Mouse (Mus musculus) intestine, embryonic 14.5 days (tissue): Measurements from ENCODE around the gene Rbfox1. TPM values are rescaled to one million over a fixed set of nuclear protein-coding genes. Genes with fewer than 3 reads are reported as not detected.

Experiments used
- ATAC-seq: fragments of 200-750 bp; cut with Nextera tagmentation; replicated peaks from 2 replicates; pipeline ENCODE4 v1.8.0; 2017; ENCODE audit warnings: low read depth, moderate number of reproducible peaks, moderate TSS enrichment, moderate library complexity; ENCODE audit not compliant: low FRiP score, low TSS enrichment
- DNase-seq: peaks from one replicate; pipeline ENCODE4 v3.0.0-alpha.2; 2018; ENCODE audit warnings: low spot score
- H3K27ac ChIP-seq: fragments of 300-500 bp; sonication (generic); 2 replicates; pipeline ENCODE4 v1.5.1; 2014; ENCODE audit warnings: low read depth, mild to moderate bottlenecking, control low read depth
- H3K27me3 ChIP-seq: fragments of 300-500 bp; sonication (generic); replicated peaks from 2 replicates; pipeline ENCODE4 v1.6.1; 2014; ENCODE audit warnings: low read length, control low read depth; ENCODE audit not compliant: control insufficient read depth, insufficient read depth
- H3K36me3 ChIP-seq: fragments of 300-500 bp; sonication (generic); 2 replicates; pipeline ENCODE4 v1.6.1; 2014; ENCODE audit warnings: low read length, control low read depth; ENCODE audit not compliant: control insufficient read depth, insufficient read depth
- H3K4me1 ChIP-seq: fragments of 300-500 bp; sonication (generic); replicated peaks from 2 replicates; pipeline ENCODE4 v1.6.1; 2014; ENCODE audit warnings: low read length, control low read depth, mixed read lengths; ENCODE audit not compliant: control insufficient read depth, insufficient read depth
- H3K4me2 ChIP-seq: fragments of 300-500 bp; sonication (generic); 2 replicates; pipeline ENCODE4 v1.6.1; 2014; ENCODE audit warnings: low read length
- H3K4me3 ChIP-seq: fragments of 300-500 bp; sonication (generic); 2 replicates; pipeline ENCODE4 v1.5.1; 2014; ENCODE audit warnings: low read depth, low read length, control low read depth, mixed read lengths
- H3K9ac ChIP-seq: fragments of 300-500 bp; sonication (generic); 2 replicates; pipeline ENCODE4 v1.6.1; 2014; ENCODE audit warnings: mild to moderate bottlenecking, low read length
- H3K9me3 ChIP-seq: fragments of 300-500 bp; sonication (generic); 2 replicates; pipeline ENCODE4 v1.6.1; 2016; ENCODE audit warnings: low read length, control low read depth; ENCODE audit not compliant: control insufficient read depth
- WGBS: fragments of 180-500 bp; shearing (Covaris S2); extraction: QIAGEN DNeasy Blood & Tissue Kit; methylation state at CpG from one replicate; pipeline ENCODE4 v1.1.7; 2014; 5-methylcytosine and 5-hydroxymethylcytosine counted together
- polyA plus RNA-seq: library from polyadenylated mRNA; unstranded; fragments of >200 nt; fragmentation: Nextera tagmentation; extraction: Ambion mirVana; gene quantifications from 2 replicates; pipeline ENCODE4 v1.2.1, GENCODE M21; 2014

The Rbfox1 gene
- polyA plus RNA-seq, 1 experiment from 2014 or later, result 3.3 TPM

- ATAC-seq (no peak), DNase-seq (no peak)
- no peaks in the 10 kb centered on the region for H3K9me3 ChIP-seq
- H3K27me3 ChIP-seq, result no peaks in the 10 kb centered on the region
- WGBS, result 91% methylated on average over 1 of the region's 1 CpGs
- no peak overlapping the region for H3K4me2 ChIP-seq
- no peak overlapping the region for H3K9ac ChIP-seq
- no peak overlapping the region for H3K27ac ChIP-seq
- H3K36me3 ChIP-seq, result no peaks in the 10 kb centered on the region
- no peak overlapping the region for H3K4me3 ChIP-seq
- no peaks in the 10 kb centered on the region for H3K4me1 ChIP-seq
Observed at GRCm38 (mm10) chr16:7076305-7076704, 1191.2 kb downstream of the Rbfox1 start.

- no peaks in the 10 kb centered on the region for H3K9me3 ChIP-seq
- no peak for DNase-seq
- H3K4me1 ChIP-seq, result no peaks in the 10 kb centered on the region
- no peak overlapping the region for H3K27ac ChIP-seq
- ATAC-seq, result no peak
- H3K4me2 ChIP-seq, result no peak overlapping the region
- no peaks in the 10 kb centered on the region for H3K27me3 ChIP-seq
- H3K9ac ChIP-seq, result no peak overlapping the region
- WGBS, result 96% methylated on average over 3 of the region's 3 CpGs
- no peaks in the 10 kb centered on the region for H3K36me3 ChIP-seq
- H3K4me3 ChIP-seq, result no peak overlapping the region
Observed at GRCm38 (mm10) chr16:7076707-7077106, 1191.6 kb downstream of the Rbfox1 start.

GRCm38 (mm10) chr16:7081074-7081568, 1196.0 kb downstream of the Rbfox1 start:
- Histone ChIP-seq H3K36me3 (no peaks in the 10 kb centered on the region), H3K4me3 (no peak overlapping the region), H3K4me1 (no peaks in the 10 kb centered on the region), H3K4me2 (no peak overlapping the region), H3K27me3 (no peaks in the 10 kb centered on the region), H3K27ac (no peak overlapping the region), H3K9ac (no peak overlapping the region), H3K9me3 (no peaks in the 10 kb centered on the region)
- ATAC-seq (no peak), DNase-seq (no peak)
- WGBS, result 64% methylated on average over 3 of the region's 3 CpGs

- DNase-seq, result no peak
- H3K4me1 ChIP-seq, result no peaks in the 10 kb centered on the region
- no peak for ATAC-seq
- no peaks in the 10 kb centered on the region for H3K27me3 ChIP-seq
- no peak overlapping the region for H3K9ac ChIP-seq
- 72% methylated on average over 5 of the region's 5 CpGs for WGBS
- no peaks in the 10 kb centered on the region for H3K9me3 ChIP-seq
- no peak overlapping the region for H3K4me2 ChIP-seq
- H3K36me3 ChIP-seq, result no peaks in the 10 kb centered on the region
- no peak overlapping the region for H3K27ac ChIP-seq
- no peak overlapping the region for H3K4me3 ChIP-seq
Observed at GRCm38 (mm10) chr16:7081684-7082255, 1196.6 kb downstream of the Rbfox1 start.

- H3K4me3 ChIP-seq, result no peak overlapping the region
- no peak overlapping the region for H3K9ac ChIP-seq
- no peak for DNase-seq
- 84% methylated on average over 2 of the region's 2 CpGs for WGBS
- ATAC-seq, result no peak
- no peak overlapping the region for H3K4me2 ChIP-seq
- H3K4me1 ChIP-seq, result no peaks in the 10 kb centered on the region
- H3K27ac ChIP-seq, result no peak overlapping the region
- no peaks in the 10 kb centered on the region for H3K27me3 ChIP-seq
- no peaks in the 10 kb centered on the region for H3K36me3 ChIP-seq
- no peaks in the 10 kb centered on the region for H3K9me3 ChIP-seq
Observed at GRCm38 (mm10) chr16:7083937-7084336, 1198.8 kb downstream of the Rbfox1 start.

GRCm38 (mm10) chr16:7088601-7089430, 1203.7 kb downstream of the Rbfox1 start:
- Histone ChIP-seq H3K4me3 (no peak overlapping the region), H3K9me3 (no peaks in the 10 kb centered on the region), H3K27me3 (no peaks in the 10 kb centered on the region), H3K27ac (no peak overlapping the region), H3K4me2 (no peak overlapping the region), H3K9ac (no peak overlapping the region), H3K36me3 (no peaks in the 10 kb centered on the region), H3K4me1 (0 out of 2 replicates have a peak, but pooled peaks cover 6% of the 10 kb centered on the region)
- ATAC-seq (no peak), DNase-seq (no peak)
- WGBS, result 78% methylated on average over 10 of the region's 10 CpGs

GRCm38 (mm10) chr16:7089475-7089874, 1204.3 kb downstream of the Rbfox1 start:
- Histone ChIP-seq H3K9me3 (no peaks in the 10 kb centered on the region), H3K36me3 (no peaks in the 10 kb centered on the region), H3K4me1 (0 out of 2 replicates have a peak, but pooled peaks cover 6% of the 10 kb centered on the region), H3K4me2 (no peak overlapping the region), H3K27ac (no peak overlapping the region), H3K27me3 (no peaks in the 10 kb centered on the region), H3K4me3 (no peak overlapping the region), H3K9ac (no peak overlapping the region)
- 73% methylated on average over 1 of the region's 1 CpGs for WGBS
- DNase-seq (no peak), ATAC-seq (no peak)

GRCm38 (mm10) chr16:7090205-7090604, 1205.0 kb downstream of the Rbfox1 start:
- Histone ChIP-seq H3K9ac (no peak overlapping the region), H3K27ac (no peak overlapping the region), H3K4me3 (no peak overlapping the region), H3K36me3 (no peaks in the 10 kb centered on the region), H3K4me2 (no peak overlapping the region), H3K4me1 (0 out of 2 replicates have a peak, but pooled peaks cover 6% of the 10 kb centered on the region), H3K9me3 (no peaks in the 10 kb centered on the region), H3K27me3 (no peaks in the 10 kb centered on the region)
- ATAC-seq, result no peak
- 43% methylated on average over 6 of the region's 6 CpGs for WGBS
- DNase-seq, result no peak
